Mouse (Mus musculus) gonadal fat pad, adult 2 months (tissue): Measurements from ENCODE around the gene Dhrs13. TPM values are rescaled to one million over a fixed set of nuclear protein-coding genes. Genes with fewer than 3 reads are reported as not detected.

ENCODE experiments used
- polyA plus RNA-seq: library from polyadenylated mRNA; depleted of rRNA; stranded (reverse); fragments of >200 nt; gene quantifications from 2 replicates; pipeline ENCODE4 v1.2.3, GENCODE M21; 2012; rRNA removed

Gene Dhrs13
- polyA plus RNA-seq, 1 experiment, result 3.3 TPM

Other genes starting within 250 kb of the Dhrs13 start
- 0.07 TPM in 1 of 2 replicates, not detected in the other for gene Gm10277, start 244.5 kb upstream of the Dhrs13 start, polyA plus RNA-seq
- gene Pipox, start 138.2 kb upstream of the Dhrs13 start, polyA plus RNA-seq, result 7.4 and 9.6 TPM in 2 replicates
- gene Sez6, start 101.5 kb upstream of the Dhrs13 start, polyA plus RNA-seq, result 1.2 and 1.3 TPM in 2 replicates
- gene Phf12, start 49.5 kb upstream of the Dhrs13 start, polyA plus RNA-seq, result 33.5 and 45.5 TPM in 2 replicates
- 97.0 and 123 TPM in 2 replicates for gene Flot2, start 5.7 kb downstream of the Dhrs13 start, polyA plus RNA-seq
- gene Eral1, start 48.1 kb downstream of the Dhrs13 start, polyA plus RNA-seq, result 26.2 and 33.1 TPM in 2 replicates
- gene Fam222b, start 62.4 kb downstream of the Dhrs13 start, polyA plus RNA-seq, result 15.7 and 20.7 TPM in 2 replicates
- gene Traf4, start 133.3 kb downstream of the Dhrs13 start, polyA plus RNA-seq, result 34.7 and 38.2 TPM in 2 replicates
- gene Nek8, start 144.4 kb downstream of the Dhrs13 start, polyA plus RNA-seq, result 17.3 and 19.3 TPM in 2 replicates
- 128 and 143 TPM in 2 replicates for gene Tlcd1, start 144.4 kb downstream of the Dhrs13 start, polyA plus RNA-seq
- 284 and 314 TPM in 2 replicates for gene Rpl23a, start 151.3 kb downstream of the Dhrs13 start, polyA plus RNA-seq
- 78.6 and 114 TPM in 2 replicates for gene Rab34, start 156.2 kb downstream of the Dhrs13 start, polyA plus RNA-seq
- gene Proca1, start 161.1 kb downstream of the Dhrs13 start, polyA plus RNA-seq, result 4.6 and 6.2 TPM in 2 replicates
- 161 and 190 TPM in 2 replicates for gene Sdf2, start 213.5 kb downstream of the Dhrs13 start, polyA plus RNA-seq
- 14.8 and 25.0 TPM in 2 replicates for gene Supt6, start 213.7 kb downstream of the Dhrs13 start, polyA plus RNA-seq
- gene 2610507B11Rik, start 229.5 kb downstream of the Dhrs13 start, polyA plus RNA-seq, result 99.8 and 106 TPM in 2 replicates